Mouse (Mus musculus) heart, postnatal 0 days (tissue): Measurements from ENCODE around the gene Spg21.

Experiments
- CTCF ChIP-seq: IDR thresholded peaks from 2 replicates; pipeline ENCODE4 v1.5.1; 2016; ENCODE audit warnings: antibody characterized with exemption, control low read depth, low read depth
- EP300 ChIP-seq: IDR thresholded peaks from 2 replicates; pipeline ENCODE4 v1.6.1; 2016; ENCODE audit warnings: antibody characterized with exemption, low read depth

DNA sequence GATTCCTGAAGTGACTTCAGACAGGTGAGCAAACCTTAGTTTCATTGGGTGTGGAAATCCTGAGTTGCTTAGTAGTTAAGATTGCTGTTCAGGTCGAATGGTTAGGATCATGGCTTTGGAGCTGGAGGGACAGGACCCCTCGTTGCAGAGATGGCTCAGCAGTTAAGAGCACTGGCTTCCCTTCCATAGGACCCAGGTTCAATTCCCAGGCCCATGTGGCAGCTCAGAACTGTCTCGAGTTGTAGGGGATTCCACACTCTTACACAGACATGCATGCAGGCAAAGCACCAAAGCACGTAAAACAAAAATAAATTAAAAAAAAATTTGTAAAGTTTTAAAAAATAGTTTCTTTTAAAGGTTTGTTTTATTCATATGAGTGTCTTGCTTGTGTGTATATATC lies 25.5 kb upstream of the Spg21 start:
- TF ChIP-seq CTCF (no peak), EP300 (no peak)
